Mouse (Mus musculus) kidney, postnatal 10 days (tissue): Measurements from ENCODE around the gene Prss12.
"Not testable (repeated sequence)": the region's sequence is repeated elsewhere in the genome, so short reads cannot be mapped to it uniquely, and the experiment has no call there.

ENCODE experiments used
- DNase-seq: peaks from one replicate; pipeline ENCODE4 v3.0.0; 2021; ENCODE audit warnings: mixed read lengths

The Prss12 gene

DNA sequence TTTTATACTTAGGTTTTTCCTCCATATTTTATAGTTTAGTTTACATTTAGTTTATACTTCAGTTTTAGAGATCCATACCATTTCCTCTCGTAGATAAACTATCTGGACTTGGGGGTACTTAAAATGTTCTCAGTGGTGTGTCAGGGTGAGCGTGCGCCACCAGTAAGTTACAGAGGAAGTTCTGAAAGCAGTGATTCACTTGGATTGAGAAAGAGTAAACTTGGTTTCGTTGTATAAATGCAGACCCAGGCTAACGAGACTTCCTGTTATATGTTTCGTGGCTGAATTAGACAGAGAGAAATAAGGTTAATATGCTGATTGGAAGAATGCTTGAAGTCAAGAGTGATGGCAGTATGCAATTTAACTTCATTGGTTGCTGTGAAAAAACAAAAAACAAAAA, 34.6 kb downstream of the Prss12 start:
- DNase-seq: no peak

DNA sequence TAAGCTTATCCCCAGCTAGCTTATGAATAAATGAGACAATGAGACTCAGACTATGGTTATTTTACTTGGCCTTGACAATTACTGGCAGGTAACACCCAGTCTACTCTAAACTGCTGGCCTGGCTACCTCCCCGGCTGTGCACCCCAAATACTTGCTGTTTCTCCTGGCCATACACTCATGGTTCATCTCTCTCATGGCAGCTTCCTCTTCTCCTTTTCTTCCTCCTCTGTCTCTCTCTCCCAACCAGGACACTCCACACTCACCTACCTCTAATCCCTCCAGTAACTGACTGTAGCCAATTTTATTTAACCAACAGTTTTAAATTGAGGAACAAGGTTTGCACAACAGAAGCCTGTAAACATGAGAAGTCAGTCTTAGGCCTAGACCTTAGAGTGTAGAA, 45.1 kb downstream of the Prss12 start:
- no peak for DNase-seq

DNA sequence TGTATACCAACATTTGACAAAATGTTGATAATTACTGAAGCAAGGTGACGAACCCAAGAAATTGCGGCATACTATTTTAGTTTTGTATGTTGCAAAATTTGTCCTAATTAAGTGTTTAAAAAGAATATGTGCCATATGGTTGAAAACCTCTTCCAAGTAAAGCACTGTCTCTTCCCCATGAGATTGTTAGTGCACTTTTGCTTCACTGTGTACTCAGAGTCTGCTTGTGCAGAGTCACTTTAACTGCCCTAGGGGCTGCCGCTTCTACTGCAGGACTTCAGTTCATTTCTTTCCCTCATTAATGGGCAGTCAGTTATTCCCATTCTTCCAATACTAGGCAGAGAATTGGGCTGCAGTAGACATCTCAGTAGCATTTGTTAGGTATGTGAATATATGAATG, 46.5 kb downstream of the Prss12 start:
- DNase-seq: no peak

DNA sequence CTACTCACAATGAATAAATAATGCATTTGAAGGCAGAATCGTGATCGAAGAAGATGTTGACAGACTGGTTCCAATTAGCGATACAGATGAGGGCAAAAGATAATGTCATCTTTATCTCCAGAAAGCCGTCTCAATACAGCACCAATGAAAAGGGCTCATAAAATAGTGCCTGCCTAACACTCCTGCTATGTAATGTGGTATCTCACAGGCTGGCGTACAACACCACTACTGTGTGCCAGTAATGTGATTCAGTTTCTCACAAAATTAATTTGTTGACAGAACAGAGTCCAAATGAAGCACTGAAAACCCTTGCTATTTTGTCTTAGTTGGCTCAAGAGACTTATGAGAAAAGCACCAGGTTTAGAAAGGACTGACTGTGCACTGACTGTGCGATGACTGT, 48.4 kb downstream of the Prss12 start:
- no peak for DNase-seq

DNA sequence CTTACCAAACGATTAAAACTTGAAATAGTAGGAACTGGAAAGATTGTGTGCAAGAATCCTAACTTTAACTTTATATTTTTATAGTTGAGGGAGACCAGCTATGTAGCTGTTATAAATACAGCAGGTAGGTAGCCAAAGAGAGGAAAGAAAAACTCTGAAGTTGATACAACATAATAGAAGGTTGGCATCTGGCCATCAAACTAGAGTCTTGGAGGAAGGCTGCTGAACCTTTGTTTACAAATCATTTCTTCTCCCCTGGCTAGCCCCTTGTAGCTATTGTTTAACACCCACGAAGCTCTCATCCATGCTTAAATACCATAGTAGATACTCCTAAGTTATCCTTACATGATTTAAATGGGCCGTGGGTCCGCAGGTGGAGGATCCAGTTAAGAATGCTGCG, 52.1 kb downstream of the Prss12 start:
- no peak for DNase-seq

DNA sequence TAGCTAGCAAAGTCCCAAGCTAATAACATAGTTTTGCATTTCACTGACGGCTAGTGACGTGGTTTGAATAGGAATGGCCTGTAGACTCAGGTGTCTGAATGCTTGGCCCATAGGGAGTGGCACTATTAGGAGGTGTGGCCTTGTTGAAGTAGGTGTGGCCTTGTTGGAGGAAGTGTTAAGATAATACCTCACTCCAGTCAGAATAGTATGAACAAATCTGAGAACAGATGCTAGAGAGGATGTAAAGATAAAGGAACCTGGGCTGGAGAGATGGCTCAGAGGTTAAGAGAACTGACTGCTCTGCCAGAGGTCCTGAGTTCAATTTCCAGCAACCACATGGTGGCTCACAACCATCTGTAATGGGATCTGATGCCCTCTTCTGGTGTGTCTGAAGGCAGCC, 55.1 kb downstream of the Prss12 start:
- DNase-seq: not testable (repeated sequence)

DNA sequence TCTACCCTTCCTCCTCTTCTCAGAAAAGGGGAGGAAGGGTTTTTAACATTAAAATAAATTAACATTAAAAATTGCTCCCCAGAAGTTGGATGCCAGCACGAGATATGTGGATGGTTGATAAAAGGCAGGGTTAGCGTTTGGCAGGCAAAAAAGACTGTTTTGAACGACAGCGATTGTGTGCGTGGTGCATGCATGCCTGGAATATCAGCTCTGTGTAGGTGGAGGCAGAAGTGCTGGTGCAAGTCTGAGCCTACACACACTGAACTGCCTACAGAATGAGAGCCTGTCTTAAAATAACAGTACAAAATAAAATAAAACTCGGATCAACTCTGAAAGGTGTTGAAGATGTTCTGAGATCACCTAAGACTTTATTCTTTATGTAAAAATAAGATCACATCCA, 57.2 kb downstream of the Prss12 start:
- no peak for DNase-seq

DNA sequence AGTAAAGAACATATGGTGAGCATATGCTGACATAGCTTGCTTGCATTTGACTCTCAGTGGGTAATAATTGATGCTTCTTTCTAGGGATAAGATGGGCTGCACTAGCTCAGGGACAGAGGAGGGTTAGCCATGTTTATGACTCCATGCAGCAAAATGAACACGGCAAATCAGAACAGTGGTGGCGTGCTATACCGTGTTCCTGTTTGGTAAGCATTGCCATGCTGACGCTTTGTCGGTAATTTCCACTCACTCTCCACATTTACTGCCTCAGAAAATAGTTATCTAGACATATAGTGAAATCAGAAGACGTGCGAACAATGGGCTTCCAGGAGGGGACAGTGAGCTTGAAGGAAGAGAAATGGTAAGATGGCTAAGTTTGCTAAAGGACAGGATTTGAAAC, 58.1 kb downstream of the Prss12 start:
- DNase-seq: no peak

DNA sequence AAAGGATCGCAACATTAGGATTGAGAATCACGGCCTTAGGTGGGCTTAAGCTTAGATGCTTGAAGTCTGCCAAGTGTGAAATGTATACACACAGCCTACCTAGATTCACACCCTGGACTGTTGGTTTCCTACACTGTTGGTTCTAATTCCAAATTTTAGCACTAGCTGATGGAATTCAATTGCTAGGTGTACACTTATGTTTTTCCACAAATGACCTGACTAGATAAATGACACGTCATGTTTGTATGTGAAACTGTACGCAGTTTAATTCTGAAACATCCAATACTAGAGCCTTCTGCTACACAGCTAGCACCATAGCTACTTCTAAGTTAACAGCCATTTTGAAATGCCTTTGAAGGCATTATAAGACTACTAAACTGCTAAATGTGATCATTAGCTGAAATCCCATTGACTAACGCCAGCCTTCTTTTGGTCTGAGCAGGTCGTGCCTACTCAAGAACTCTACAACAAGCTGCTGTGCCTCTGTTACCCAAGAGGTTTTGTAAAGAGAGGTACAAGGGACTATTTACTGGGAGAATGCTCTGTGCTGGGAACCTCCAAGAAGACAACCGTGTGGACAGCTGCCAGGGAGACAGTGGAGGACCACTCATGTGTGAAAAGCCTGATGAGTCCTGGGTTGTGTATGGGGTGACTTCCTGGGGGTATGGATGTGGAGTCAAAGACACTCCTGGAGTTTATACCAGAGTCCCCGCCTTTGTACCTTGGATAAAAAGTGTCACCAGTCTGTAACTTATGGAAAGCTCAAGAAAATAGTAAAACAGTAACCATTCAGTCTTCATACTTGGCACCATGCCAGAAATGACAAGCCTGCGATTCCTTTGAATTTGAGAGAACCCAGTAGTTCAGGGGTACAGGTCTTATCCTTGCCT, 59.3 kb downstream of the Prss12 start:
- peak; percentile 63 for DNase-seq

DNA sequence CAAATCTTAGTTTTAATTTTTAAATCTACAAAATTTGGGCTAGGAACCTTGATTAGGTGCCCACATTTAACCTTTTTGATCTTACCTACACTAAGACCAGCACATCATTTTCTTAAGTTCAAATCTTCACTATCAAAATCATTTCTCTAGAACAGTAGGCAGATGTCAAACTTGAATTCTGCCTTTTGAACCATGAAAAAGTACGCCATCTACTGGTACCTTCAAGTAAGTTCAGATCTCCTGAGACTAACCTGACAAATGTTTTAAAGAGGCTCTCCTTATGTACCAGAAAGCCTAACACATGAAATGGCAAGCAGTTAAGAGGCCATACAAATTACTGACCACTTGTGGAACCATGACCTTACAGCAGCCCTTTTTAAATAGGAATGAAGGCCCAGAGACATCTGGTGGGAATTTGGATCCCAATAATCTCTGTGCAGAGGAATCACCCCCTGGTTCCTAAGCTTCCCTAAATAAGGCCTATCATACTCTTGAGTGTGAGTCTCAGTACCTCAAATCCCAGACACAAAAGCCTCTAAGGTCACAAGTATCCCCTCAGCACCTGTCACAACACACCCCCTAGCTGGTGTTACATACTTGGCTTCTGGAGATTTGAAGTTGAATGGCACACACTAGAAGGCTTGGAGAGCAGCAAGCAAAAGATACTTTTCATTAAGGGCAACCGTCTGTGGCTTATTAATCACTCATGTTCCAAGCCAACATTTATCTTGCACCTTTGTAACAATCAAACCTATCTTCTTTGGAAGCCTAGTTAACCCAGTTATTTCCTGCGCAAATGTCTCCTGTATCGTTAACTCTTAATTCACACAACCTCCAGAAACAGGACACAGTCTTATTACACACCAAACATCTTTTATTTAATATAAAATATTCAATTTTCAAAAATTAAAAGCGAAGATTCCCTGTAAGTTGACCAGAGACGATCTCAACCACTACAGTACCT, 60.3 kb downstream of the Prss12 start:
- no peak for DNase-seq

DNA sequence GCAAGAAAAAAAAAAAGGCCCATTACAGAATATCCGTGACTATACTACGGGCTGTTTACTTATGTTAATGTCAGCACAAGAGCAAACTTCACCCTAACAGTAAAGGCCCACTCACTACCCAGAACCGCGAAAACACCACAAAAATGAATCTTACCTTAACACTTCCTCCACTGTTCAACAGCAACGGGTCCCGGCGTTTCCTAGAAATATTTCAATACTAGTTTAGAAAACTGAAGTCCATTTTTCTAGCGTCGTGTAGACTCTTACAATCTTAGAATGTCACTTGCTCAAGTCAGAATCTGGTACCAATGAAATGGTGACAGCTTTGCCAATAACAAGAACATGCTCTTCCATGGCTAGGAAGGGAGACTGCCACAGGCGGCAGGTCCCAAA, 60.9 kb downstream of the Prss12 start:
- no peak for DNase-seq

DNA sequence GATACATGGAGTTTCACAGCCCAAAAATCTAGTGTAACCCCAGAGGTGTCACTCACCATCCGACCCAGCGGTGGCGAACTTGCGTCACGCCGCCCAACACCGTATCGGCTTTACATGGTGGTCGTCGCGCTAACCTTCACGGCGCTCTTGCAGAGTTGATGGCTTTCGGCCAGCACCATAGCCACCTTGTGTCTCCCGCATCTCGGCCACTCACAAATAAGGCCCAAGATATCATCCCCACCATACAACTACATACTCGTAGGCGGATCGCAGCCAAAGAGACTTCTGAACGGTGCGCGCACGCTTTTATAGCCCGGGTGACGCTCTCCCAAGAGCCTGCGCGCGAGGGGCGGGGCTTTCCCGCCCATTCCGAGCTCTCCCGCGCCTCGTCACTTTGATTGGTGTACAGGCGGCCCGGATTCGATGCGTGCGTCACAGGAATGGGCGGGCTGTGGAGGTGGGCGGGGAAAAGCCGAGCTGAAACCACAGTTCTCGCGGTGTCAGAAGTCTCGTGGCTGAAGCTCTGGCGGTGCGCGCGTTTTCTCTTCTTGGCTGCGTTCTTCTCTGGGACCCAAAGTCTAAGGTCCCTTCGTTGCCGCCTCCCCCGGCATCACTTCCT, 61.5 kb downstream of the Prss12 start:
- DNase-seq: peak; percentile 100

DNA sequence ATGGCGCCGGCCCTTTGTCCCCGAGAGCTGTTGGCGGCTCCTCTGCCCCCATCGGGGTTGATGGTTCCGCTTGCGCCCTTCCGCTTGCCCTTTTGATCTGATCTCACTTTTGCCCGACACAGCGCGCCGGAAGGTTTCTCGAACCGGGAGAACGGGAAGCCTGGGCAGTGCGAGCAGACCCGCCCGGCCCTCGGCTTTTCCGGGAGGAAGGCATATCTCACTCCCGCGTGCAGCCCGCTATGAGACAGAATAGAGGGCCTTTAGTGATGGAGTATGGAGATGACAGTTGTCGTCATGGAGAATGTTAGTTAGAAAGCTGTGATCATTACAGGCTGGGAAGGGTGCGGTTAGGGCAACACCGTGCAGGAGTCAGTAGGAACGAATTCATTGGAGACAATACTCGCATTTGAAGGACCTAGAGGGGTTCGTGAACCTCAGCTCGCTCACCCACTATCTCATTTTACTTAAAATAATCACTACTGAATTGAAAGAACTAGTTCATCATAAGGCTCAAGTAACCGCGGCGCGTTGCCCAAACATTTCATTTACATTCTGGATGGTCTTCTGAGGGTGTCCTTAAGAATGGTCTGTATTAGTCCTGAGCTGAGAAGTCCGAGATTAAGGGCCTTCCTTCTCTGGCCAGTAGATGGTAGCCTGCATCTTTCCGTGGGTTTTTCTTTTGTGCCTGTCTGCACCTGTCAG, 62.1 kb downstream of the Prss12 start:
- peak; percentile 41 for DNase-seq

DNA sequence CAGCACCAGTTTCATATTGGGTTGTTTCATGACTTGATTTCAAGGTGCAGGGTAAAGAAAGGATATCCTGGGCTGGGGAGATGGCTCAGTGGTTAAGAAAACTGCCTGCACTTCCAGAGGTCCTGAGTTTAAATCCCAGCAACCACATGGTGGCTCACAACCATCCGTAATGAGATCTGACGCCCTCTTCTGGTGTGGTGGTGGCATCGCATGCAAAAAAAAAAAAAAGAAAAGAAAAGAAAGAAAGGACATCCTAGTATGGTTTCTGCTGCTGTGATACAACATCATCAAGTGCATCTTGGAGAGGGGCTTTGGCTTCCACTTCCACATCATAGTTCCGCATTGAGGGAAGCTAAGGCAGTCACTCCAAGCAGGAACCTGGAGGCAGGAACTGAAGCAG, 65.1 kb downstream of the Prss12 start:
- no peak for DNase-seq

DNA sequence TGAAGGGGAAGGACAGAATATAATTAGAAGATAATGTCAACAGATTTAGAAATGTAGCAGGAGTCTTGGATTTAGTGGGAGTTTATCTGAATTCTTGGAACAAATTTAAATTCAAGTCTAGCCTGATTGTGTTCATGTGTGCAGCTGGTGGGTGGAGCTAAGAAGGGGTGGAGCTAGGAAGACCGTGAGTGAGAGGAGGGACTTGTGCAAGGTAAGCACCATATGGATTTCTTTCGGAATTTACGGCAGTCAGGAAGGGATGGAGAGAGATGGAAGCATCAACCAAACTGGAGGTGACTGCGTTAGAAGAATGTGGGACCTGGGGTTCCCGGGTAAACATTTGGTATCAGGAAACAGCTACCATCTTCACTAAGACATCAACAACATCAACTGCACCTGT, 68.2 kb downstream of the Prss12 start:
- no peak for DNase-seq

DNA sequence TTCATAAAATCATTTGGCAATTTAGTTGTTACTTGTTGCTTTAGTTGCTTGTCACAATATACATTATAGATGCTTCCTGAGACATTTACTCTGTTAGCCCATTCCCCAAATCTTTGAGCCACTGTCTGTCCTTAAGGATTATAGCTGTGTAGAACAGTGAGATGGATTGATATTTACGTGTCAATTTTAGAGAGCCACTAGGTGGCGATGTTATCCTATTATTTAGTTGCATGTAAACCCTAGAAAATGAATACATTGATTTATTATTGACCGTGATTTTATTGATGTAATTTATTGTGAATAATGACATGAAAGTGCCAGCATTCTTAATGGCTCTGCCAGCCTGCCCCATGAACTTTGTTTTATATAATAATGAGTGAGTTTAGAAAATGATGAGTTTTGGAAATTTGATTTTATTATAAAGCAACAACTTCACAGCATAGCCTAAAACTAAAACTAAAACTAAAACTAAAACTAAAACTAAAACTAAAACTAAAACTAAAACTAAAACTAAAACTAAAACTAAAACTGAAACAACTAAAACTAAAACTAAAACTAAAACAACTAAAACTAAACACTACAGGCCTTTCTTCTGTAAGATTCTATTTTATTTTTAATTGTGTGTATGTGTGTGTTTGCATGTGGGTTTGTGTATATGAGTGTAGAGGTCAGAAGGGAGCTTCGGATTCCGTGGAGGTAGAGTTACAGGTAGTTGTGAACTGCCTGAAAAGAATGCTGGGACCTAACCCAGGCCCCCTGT, 69.1 kb downstream of the Prss12 start:
- DNase-seq: peak; percentile 63

DNA sequence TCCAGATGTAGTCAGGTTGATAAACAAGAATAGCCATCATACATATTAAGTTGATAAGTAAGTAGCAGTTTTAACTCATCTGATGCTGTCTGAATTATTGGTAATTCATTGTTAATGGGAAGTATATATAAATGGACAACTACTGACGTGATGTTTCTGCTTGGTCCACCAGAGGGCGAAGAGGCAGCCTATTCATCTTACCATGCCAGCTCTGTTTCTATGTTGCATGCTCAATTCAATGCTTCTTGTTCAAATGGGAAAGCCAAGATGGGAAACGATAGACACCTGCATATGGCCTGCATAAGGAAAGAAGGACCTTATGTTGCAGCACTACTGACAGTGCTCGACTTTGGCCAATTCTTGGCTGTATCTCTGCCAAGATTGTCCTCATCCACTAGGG, 70.1 kb downstream of the Prss12 start:
- peak; percentile 62 for DNase-seq

DNA sequence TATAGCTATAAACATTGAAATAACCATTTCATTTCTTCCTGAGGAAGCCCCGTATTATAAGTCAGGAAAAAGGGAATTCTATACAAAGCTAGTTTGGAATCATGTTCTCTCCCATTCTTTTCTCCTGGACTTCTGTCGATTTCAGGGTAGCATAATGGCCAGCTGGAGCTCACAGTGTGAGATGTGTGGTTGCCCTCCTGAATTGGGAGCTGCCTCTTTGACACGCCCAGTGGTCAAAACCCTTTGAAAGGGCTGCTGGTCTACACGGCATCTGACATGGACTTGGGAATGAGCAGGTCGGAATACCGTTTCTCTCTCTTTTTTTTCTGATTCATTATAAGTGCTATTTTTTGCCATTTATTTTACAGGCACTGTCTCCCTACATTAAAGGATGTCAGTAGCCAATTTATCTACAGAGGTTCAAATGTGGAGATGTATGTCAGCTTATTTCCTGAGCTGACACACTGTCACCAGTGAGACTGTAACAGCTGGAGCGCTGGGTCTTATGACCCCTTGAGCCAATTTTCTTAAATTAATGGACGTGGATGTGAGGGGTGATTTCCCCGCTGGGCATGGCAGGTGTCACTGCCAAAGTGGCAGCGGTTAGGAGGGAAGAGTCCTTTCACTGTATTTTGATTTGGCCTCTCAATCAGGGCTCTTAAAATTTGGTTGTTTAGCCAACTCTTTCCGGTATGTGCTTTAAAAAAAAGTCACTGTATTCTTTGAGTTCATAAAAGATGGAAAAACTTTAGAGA, 79.8 kb downstream of the Prss12 start:
- no peak for DNase-seq

DNA sequence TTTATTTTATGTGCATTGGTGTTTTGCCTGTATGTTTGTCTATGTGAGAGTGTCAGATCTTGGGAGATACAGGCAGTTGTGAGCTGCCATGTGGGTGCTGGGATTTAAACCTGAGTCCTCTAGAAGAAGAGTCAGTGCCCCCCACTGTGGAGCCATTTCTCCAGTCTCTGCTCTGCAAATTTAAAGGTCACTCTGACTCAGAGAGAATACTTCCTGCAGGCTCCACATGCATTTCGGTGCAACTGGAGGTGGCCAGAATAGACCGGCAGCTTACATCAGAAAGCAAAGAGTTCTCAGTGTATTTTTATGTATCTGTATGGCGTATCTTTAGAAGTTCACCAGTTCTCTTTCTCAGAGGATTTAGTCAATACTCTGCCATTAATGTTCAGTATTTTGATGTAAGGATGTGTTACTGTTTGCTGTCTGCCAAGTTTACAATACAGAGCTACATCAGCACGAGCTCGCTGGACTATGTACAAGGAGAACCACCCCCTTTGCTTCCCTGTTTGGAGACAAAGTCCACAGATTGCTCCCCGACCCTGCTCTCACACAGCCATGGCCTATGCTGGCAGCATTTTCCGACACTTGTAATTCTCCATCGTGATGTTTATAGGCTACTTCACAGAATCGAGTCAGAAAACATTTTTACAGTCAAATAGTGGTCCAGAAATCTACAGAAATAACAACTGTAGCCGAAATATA, 81.2 kb downstream of the Prss12 start:
- DNase-seq: peak; percentile 22

DNA sequence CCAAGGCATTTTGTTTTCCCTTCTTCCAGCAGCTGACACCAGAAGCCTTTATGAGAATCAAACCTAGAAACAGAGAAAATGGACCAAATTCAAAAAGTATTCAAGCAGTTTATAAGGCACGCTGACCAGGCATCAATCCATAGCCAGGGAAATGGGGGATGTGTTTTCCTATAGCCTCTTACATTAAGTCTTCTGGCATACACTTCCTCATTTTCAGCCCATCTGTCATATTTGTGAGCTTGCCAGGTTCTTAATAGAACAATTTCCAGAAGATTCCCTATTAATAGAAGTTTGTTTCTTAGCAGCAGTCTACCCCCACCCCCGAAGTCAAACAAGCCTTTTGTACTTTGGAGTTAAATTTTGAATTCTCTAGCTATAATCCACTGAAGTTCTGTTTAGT, 84.4 kb downstream of the Prss12 start:
- no peak for DNase-seq

DNA sequence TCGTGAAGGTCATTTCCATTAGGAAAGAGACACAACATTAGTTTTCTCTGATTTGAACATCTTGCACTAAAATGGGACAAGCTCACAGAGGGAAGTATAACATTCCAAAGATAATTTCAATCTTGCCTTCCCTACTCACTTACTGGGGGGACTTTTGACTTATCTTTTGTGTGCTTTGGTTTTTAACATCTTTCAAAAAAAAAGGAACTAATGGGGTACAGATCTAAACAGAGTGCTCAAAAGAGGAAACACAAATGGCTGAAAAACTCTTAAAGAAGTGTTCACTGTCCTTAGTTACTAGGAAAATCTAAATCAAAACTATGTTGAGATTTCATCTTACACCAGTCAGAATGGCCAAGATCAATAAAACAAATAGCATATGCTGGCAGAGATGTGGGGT, 90.6 kb downstream of the Prss12 start:
- no peak for DNase-seq
